Mouse (Mus musculus) limb, embryonic 13.5 days (tissue): Measurements from ENCODE around the gene Oard1. TPM values are rescaled to one million over a fixed set of nuclear protein-coding genes. Genes with fewer than 3 reads are reported as not detected.

ENCODE experiments used
- ATAC-seq: fragments of 200-750 bp; cut with Nextera tagmentation; 2 replicates; pipeline ENCODE4 v1.8.0; 2017; ENCODE audit warnings: low read depth, moderate number of reproducible peaks, moderate TSS enrichment; ENCODE audit not compliant: low FRiP score
- H3K27ac ChIP-seq: fragments of 300-500 bp; sonication (generic); 2 replicates; pipeline ENCODE4 v1.5.1; 2015; ENCODE audit warnings: inconsistent platforms, mild to moderate bottlenecking, moderate library complexity
- H3K27me3 ChIP-seq: fragments of 300-500 bp; sonication (generic); 2 replicates; pipeline ENCODE4 v1.6.1; 2015; ENCODE audit warnings: mild to moderate bottlenecking, inconsistent platforms
- H3K36me3 ChIP-seq: fragments of 300-500 bp; sonication (generic); 2 replicates; pipeline ENCODE4 v1.6.1; 2015; ENCODE audit warnings: inconsistent platforms, mild to moderate bottlenecking, moderate library complexity
- H3K4me1 ChIP-seq: fragments of 300-500 bp; sonication (generic); 2 replicates; pipeline ENCODE4 v1.6.1; 2015; ENCODE audit warnings: inconsistent platforms
- H3K4me2 ChIP-seq: fragments of 300-500 bp; sonication (generic); replicated peaks from 2 replicates; pipeline ENCODE4 v1.6.1; 2015; ENCODE audit warnings: inconsistent platforms, mild to moderate bottlenecking, moderate library complexity
- H3K4me3 ChIP-seq: fragments of 300-500 bp; sonication (generic); 2 replicates; pipeline ENCODE4 v1.5.1; 2015; ENCODE audit warnings: moderate library complexity, mild to moderate bottlenecking, inconsistent platforms
- H3K9ac ChIP-seq: fragments of 300-500 bp; sonication (generic); 2 replicates; pipeline ENCODE4 v1.6.1; 2015; ENCODE audit warnings: mild to moderate bottlenecking, inconsistent platforms
- H3K9me3 ChIP-seq: fragments of 300-500 bp; sonication (generic); 2 replicates; pipeline ENCODE4 v1.6.1; 2016; ENCODE audit warnings: inconsistent platforms
- WGBS: fragments of 180-500 bp; shearing (Covaris S2); methylation state at CpG from one replicate; pipeline ENCODE4 v1.1.7; 2015; 5-methylcytosine and 5-hydroxymethylcytosine counted together
- polyA plus RNA-seq: library from polyadenylated mRNA; unstranded; fragments of >200 nt; fragmentation: Nextera tagmentation; extraction: Ambion mirVana; gene quantifications from 2 replicates; pipeline ENCODE4 v1.2.1, GENCODE M21; 2015

The Oard1 gene
- polyA plus RNA-seq, 1 experiment from 2014 or later = 52.5 TPM

- Histone ChIP-seq H3K36me3 (peaks cover 81% of the 10 kb centered on the region), H3K4me1 (no peaks in the 10 kb centered on the region), H3K4me2 (no peak overlapping the region), H3K9me3 (no peaks in the 10 kb centered on the region), H3K9ac (no peak overlapping the region), H3K27me3 (no peaks in the 10 kb centered on the region), H3K4me3 (no peak overlapping the region), H3K27ac (no peak overlapping the region)
- 85% methylated on average over 2 of the region's 2 CpGs for WGBS
- no peak for ATAC-seq
Measured at GRCm38 (mm10) chr17:48388666-48389065, 21.1 kb upstream of the Oard1 start.

GRCm38 (mm10) chr17:48389442-48389841 lies 20.4 kb upstream of the Oard1 start:
- Histone ChIP-seq H3K4me3 (no peak overlapping the region), H3K36me3 (peaks cover 88% of the 10 kb centered on the region), H3K9me3 (no peaks in the 10 kb centered on the region), H3K4me2 (no peak overlapping the region), H3K27me3 (no peaks in the 10 kb centered on the region), H3K4me1 (no peaks in the 10 kb centered on the region), H3K9ac (no peak overlapping the region), H3K27ac (no peak overlapping the region)
- WGBS = 96% methylated on average over 5 of the region's 5 CpGs
- no peak for ATAC-seq

- no peak overlapping the region for H3K9ac ChIP-seq
- peaks cover 98% of the 10 kb centered on the region for H3K36me3 ChIP-seq
- no peak for ATAC-seq
- H3K4me3 ChIP-seq = no peak overlapping the region
- H3K9me3 ChIP-seq = no peaks in the 10 kb centered on the region
- no peaks in the 10 kb centered on the region for H3K4me1 ChIP-seq
- H3K4me2 ChIP-seq = no peak overlapping the region
- 92% methylated on average over 5 of the region's 5 CpGs for WGBS
- no peaks in the 10 kb centered on the region for H3K27me3 ChIP-seq
- no peak overlapping the region for H3K27ac ChIP-seq
Measured at GRCm38 (mm10) chr17:48391446-48391845, 18.4 kb upstream of the Oard1 start.

- Histone ChIP-seq H3K9ac (no peak overlapping the region), H3K27ac (no peak overlapping the region), H3K36me3 (peaks cover 98% of the 10 kb centered on the region), H3K9me3 (no peaks in the 10 kb centered on the region), H3K4me3 (no peak overlapping the region), H3K4me2 (no peak overlapping the region), H3K27me3 (no peaks in the 10 kb centered on the region), H3K4me1 (no peaks in the 10 kb centered on the region)
- WGBS = 95% methylated on average over 3 of the region's 3 CpGs
- ATAC-seq = no peak
Measured at GRCm38 (mm10) chr17:48392616-48393015, 17.2 kb upstream of the Oard1 start.

GRCm38 (mm10) chr17:48401710-48402109 lies 8.1 kb upstream of the Oard1 start:
- Histone ChIP-seq H3K9me3 (no peaks in the 10 kb centered on the region), H3K27ac (no peak overlapping the region), H3K4me1 (no peaks in the 10 kb centered on the region), H3K27me3 (no peaks in the 10 kb centered on the region), H3K36me3 (peaks cover 42% of the 10 kb centered on the region), H3K4me2 (no peak overlapping the region), H3K9ac (no peak overlapping the region), H3K4me3 (no peak overlapping the region)
- WGBS = 79% methylated on average over 4 of the region's 4 CpGs
- ATAC-seq = no peak

GRCm38 (mm10) chr17:48402751-48403150 lies 7.1 kb upstream of the Oard1 start:
- no peak for ATAC-seq
- Histone ChIP-seq H3K9me3 (no peaks in the 10 kb centered on the region), H3K9ac (no peak overlapping the region), H3K4me1 (peaks cover 9% of the 10 kb centered on the region), H3K4me3 (no peak overlapping the region), H3K4me2 (no peak overlapping the region), H3K36me3 (peaks cover 31% of the 10 kb centered on the region), H3K27ac (no peak overlapping the region), H3K27me3 (no peaks in the 10 kb centered on the region)
- 92% methylated on average over 3 of the region's 3 CpGs for WGBS

GRCm38 (mm10) chr17:48403848-48404247 lies 6.0 kb upstream of the Oard1 start:
- Histone ChIP-seq H3K4me3 (no peak overlapping the region), H3K27ac (no peak overlapping the region), H3K9me3 (no peaks in the 10 kb centered on the region), H3K4me1 (peaks cover 15% of the 10 kb centered on the region), H3K36me3 (peaks cover 21% of the 10 kb centered on the region), H3K27me3 (no peaks in the 10 kb centered on the region), H3K9ac (no peak overlapping the region), H3K4me2 (no peak overlapping the region)
- no peak for ATAC-seq
- 78% methylated on average over 2 of the region's 2 CpGs for WGBS

GRCm38 (mm10) chr17:48404706-48405105 lies 5.1 kb upstream of the Oard1 start:
- no peaks in the 10 kb centered on the region for H3K9me3 ChIP-seq
- no peak overlapping the region for H3K9ac ChIP-seq
- no peak overlapping the region for H3K27ac ChIP-seq
- no peak for ATAC-seq
- no peaks in the 10 kb centered on the region for H3K27me3 ChIP-seq
- no peak overlapping the region for H3K4me2 ChIP-seq
- H3K4me3 ChIP-seq = no peak overlapping the region
- H3K36me3 ChIP-seq = peaks cover 12% of the 10 kb centered on the region
- WGBS = 90% methylated on average over 1 of the region's 1 CpGs
- peaks cover 15% of the 10 kb centered on the region for H3K4me1 ChIP-seq

- Histone ChIP-seq H3K36me3 (peaks cover 7% of the 10 kb centered on the region), H3K27me3 (no peaks in the 10 kb centered on the region), H3K4me3 (peak overlapping the region; percentile 87; the same call in 1 of the 2 replicates), H3K9me3 (no peaks in the 10 kb centered on the region), H3K27ac (no peak overlapping the region), H3K4me1 (peaks cover 30% of the 10 kb centered on the region), H3K9ac (peak overlapping the region; percentile 99; the same call in 1 of the 2 replicates), H3K4me2 (peak overlapping the region; percentile 82)
- 81% methylated on average over 4 of the region's 4 CpGs for WGBS
- ATAC-seq = no peak
Measured at GRCm38 (mm10) chr17:48407154-48407553, 2.7 kb upstream of the Oard1 start.

- Histone ChIP-seq H3K27ac (peak overlapping the region; percentile 100), H3K9ac (peak overlapping the region; percentile 99), H3K4me3 (peak overlapping the region; percentile 87), H3K4me1 (peaks cover 31% of the 10 kb centered on the region), H3K36me3 (peaks cover 10% of the 10 kb centered on the region), H3K9me3 (no peaks in the 10 kb centered on the region), H3K4me2 (peak overlapping the region; percentile 82), H3K27me3 (no peaks in the 10 kb centered on the region)
- 12% methylated on average over 8 of the region's 8 CpGs for WGBS
- ATAC-seq = no peak
Measured at GRCm38 (mm10) chr17:48407910-48408525, 1.8 kb upstream of the Oard1 start.

GRCm38 (mm10) chr17:48408526-48409291 lies 1.1 kb upstream of the Oard1 start:
- H3K36me3 ChIP-seq = peaks cover 14% of the 10 kb centered on the region
- peaks cover 31% of the 10 kb centered on the region for H3K4me1 ChIP-seq
- H3K27ac ChIP-seq = peak overlapping the region; percentile 100
- H3K27me3 ChIP-seq = no peaks in the 10 kb centered on the region
- peak; percentile 13 for ATAC-seq
- no peaks in the 10 kb centered on the region for H3K9me3 ChIP-seq
- peak overlapping the region; percentile 82 for H3K4me2 ChIP-seq
- H3K4me3 ChIP-seq = peak overlapping the region; percentile 87
- under 1% methylated on average over 41 of the region's 47 CpGs for WGBS
- peak overlapping the region; percentile 99 for H3K9ac ChIP-seq

GRCm38 (mm10) chr17:48410299-48410785 lies 528 bp downstream of the Oard1 start:
- peak; percentile 5 for ATAC-seq
- no peaks in the 10 kb centered on the region for H3K9me3 ChIP-seq
- H3K27ac ChIP-seq = peak overlapping the region; percentile 99
- peaks cover 28% of the 10 kb centered on the region for H3K36me3 ChIP-seq
- no peaks in the 10 kb centered on the region for H3K27me3 ChIP-seq
- H3K9ac ChIP-seq = peak overlapping the region; percentile 85
- H3K4me1 ChIP-seq = peaks cover 31% of the 10 kb centered on the region
- WGBS = 0% methylated on average over 13 of the region's 13 CpGs
- peak overlapping the region; percentile 78 for H3K4me2 ChIP-seq
- H3K4me3 ChIP-seq = peak overlapping the region; percentile 87
